ENCODE assay signal across 7 mouse cellular contexts in genomic region chr2:92987901-92988631, GRCm38 (mm10). TPM values are rescaled to one million over a fixed set of nuclear protein-coding genes. Genes with fewer than 3 reads are reported as not detected.
DNase-seq lines count a peak whose midpoint lies in the region; ATAC-seq and TF ChIP-seq lines count a peak whose summit lies in the region.

No protein-coding gene starts in this region.

- ATAC-seq in hindbrain, embryonic 14.5 days (ENCODE audit: low FRiP score) = peak; percentile 87
- ATAC-seq in megakaryocyte, adult 5-6 weeks (ENCODE audit: poor library complexity, severe bottlenecking) = 0 out of 2 replicates have a peak, but pooled peaks have one; percentile 17

- intact Hi-C loops in gastrocnemius, adult 2 months (cut with DNase I) = no loop called here
- intact Hi-C loops in left cerebral cortex, postnatal 10 days (cut with DNase I) = no loop called here

- peak; percentile 71 for DNase-seq in adrenal gland, adult 2 months
- peak; percentile 65 to 76 for DNase-seq in cerebellum, postnatal 14 days
- peak; percentile 85 for DNase-seq in gastrocnemius, adult 2 months
- peak; percentile 67 for DNase-seq in hindbrain, embryonic 14.5 days (ENCODE audit: low spot score)
- peak; percentile 45 to 86 for DNase-seq in left cerebral cortex, postnatal 10 days (ENCODE audit: extremely low spot score in 1 of 2, low spot score in 2 of 2)
- peak; percentile 58 for DNase-seq in right cerebral cortex, postnatal 4 days

- TF ChIP-seq CTCF in gastrocnemius, adult 2 months (IDR thresholded peaks at IDR 0.05) = peak; percentile 37

- no peaks in the 10 kb centered on the region for H3K27me3 ChIP-seq in hindbrain, embryonic 14.5 days (ENCODE audit: control insufficient read depth, insufficient read depth, low read length)

- 17% methylated on average over 19 of the region's 19 CpGs for WGBS in hindbrain, embryonic 14.5 days

- peak overlapping the region; percentile 26 for H3K4me2 ChIP-seq in hindbrain, embryonic 14.5 days (replicated peaks)

- peak overlapping the region; percentile 51 for H3K4me3 ChIP-seq in gastrocnemius, adult 2 months
- no peak overlapping the region for H3K4me3 ChIP-seq in hindbrain, embryonic 14.5 days (replicated peaks; ENCODE audit: low read length)

- H3K36me3 ChIP-seq in hindbrain, embryonic 14.5 days (replicated peaks; ENCODE audit: control insufficient read depth, insufficient read depth) = peaks cover 22% of the 10 kb centered on the region

- peak overlapping the region; percentile 70 for H3K27ac ChIP-seq in gastrocnemius, adult 2 months
- peak overlapping the region; percentile 52; the same call in 1 of the 2 replicates for H3K27ac ChIP-seq in hindbrain, embryonic 14.5 days

- H3K4me1 ChIP-seq in hindbrain, embryonic 14.5 days (replicated peaks; ENCODE audit: control insufficient read depth, insufficient read depth, low read length) = peaks cover 12% of the 10 kb centered on the region

- no peaks in the 10 kb centered on the region for H3K9me3 ChIP-seq in hindbrain, embryonic 14.5 days (ENCODE audit: control insufficient read depth, low read length)

- peak overlapping the region; percentile 16; the same call in 1 of the 2 replicates for H3K9ac ChIP-seq in hindbrain, embryonic 14.5 days

RNA-seq across cellular contexts. Expression of gene Prdm11, which starts 57.9 kb away (rescaled TPM):
- 10 to 100 TPM; 36.4 to 52.4 TPM for total RNA-seq in adrenal gland, adult 2 months (2021)
- polyA plus RNA-seq in adrenal gland, adult 2 months (2012; rRNA removed) = 38.3 and 39.8 TPM in 2 replicates
- under 1 TPM; 0.77 to 0.81 TPM for total RNA-seq in gastrocnemius, adult 2 months (2021)
- polyA plus RNA-seq in hindbrain, embryonic 14.5 days (2014; fragmentation: Nextera tagmentation; extraction: Ambion mirVana) = 1.8 and 2.5 TPM in 2 replicates
- total RNA-seq in left cerebral cortex, postnatal 10 days (2021) = 10 to 100 TPM; 23.2 to 28.4 TPM
- 0.85 and 2.1 TPM in 2 replicates for total RNA-seq in megakaryocyte, adult 5-6 weeks (2015)
- 2.1 TPM in 2 replicates for total RNA-seq in megakaryocyte, adult 5-6 weeks (2017)

Comparison
In these comparisons a context has a peak if more than half of its experiments do, and no peak if none do; other contexts are left out.
1. RNA of gene Prdm11, which starts 57.9 kb away (total RNA-seq): 36.4 to 52.4 TPM in adrenal gland, adult 2 months and 23.2 to 28.4 TPM in left cerebral cortex, postnatal 10 days; 0.85 to 2.1 TPM in megakaryocyte, adult 5-6 weeks and 0.77 to 0.81 TPM in gastrocnemius, adult 2 months; every median in the first group is over 4 times any median in the second.
2. Peak in every context shown above with its lines, with median percentiles within 50 percentile points of each other: DNase-seq.